ENCODE assay signal across 11 mouse cellular contexts in genomic region chr8:94306989-94307513, GRCm38 (mm10). TPM values are rescaled to one million over a fixed set of nuclear protein-coding genes. Genes with fewer than 3 reads are reported as not detected.
DNase-seq lines count a peak whose midpoint lies in the region; ATAC-seq and TF ChIP-seq lines count a peak whose summit lies in the region.
"Had no signal": no experiment of that assay in that cellular context is flagged by ENCODE, and none has a peak within 500 bp of the region (broad histone marks: within the 10 kb centered on the region; RNA-seq: fewer than 3 reads in every experiment).

No protein-coding gene starts in this region.

- H3K9me3 ChIP-seq in kidney, embryonic 15.5 days (replicated peaks), result no peaks in the 10 kb centered on the region
- H3K9me3 ChIP-seq in liver, postnatal 0 days (ENCODE audit: low read length), result no peaks in the 10 kb centered on the region
- H3K9me3 ChIP-seq: neural tube, embryonic 13.5 days had no signal

- no peak overlapping the region for H3K27ac ChIP-seq in kidney, embryonic 15.5 days
- H3K27ac ChIP-seq in liver, postnatal 0 days (ENCODE audit: low read depth), result peak overlapping the region; percentile 31; the same call in 1 of the 2 replicates
- H3K27ac ChIP-seq in thymus, adult 2 months (ENCODE audit: control insufficient read depth, insufficient read depth, low read length), result no peak overlapping the region
- H3K27ac ChIP-seq: neural tube, embryonic 13.5 days had no signal

- no peak for TF ChIP-seq CTCF in liver, postnatal 0 days (IDR thresholded peaks at IDR 0.05; ENCODE audit: low read depth)
- no peak for TF ChIP-seq CTCF in thymus, adult 2 months (IDR thresholded peaks at IDR 0.05; ENCODE audit: borderline replicate concordance, control insufficient read depth, extremely low read depth, insufficient read depth, low read length, poor library complexity)

- H3K4me2 ChIP-seq in kidney, embryonic 15.5 days, result no peak overlapping the region
- H3K4me2 ChIP-seq in liver, postnatal 0 days (ENCODE audit: low read depth, low read length), result 0 out of 2 replicates have a peak overlapping the region, but pooled peaks have one; percentile 15
- H3K4me2 ChIP-seq: neural tube, embryonic 13.5 days had no signal

- no peak for ATAC-seq in kidney, embryonic 15.5 days (replicated peaks; ENCODE audit: low FRiP score)
- peak; percentile 84 for ATAC-seq in common myeloid progenitor, adult 5-6 weeks (replicated peaks; ENCODE audit: low read depth, poor library complexity, severe bottlenecking)
- peak; percentile 84 for ATAC-seq in liver, postnatal 0 days

- WGBS in kidney, embryonic 15.5 days, result 84% methylated on average over 7 of the region's 7 CpGs
- 48% methylated on average over 7 of the region's 7 CpGs for WGBS in liver, postnatal 0 days (ENCODE audit: insufficient replicate concordance)
- WGBS in thymus, adult 2 months, result 34% methylated on average over 7 of the region's 7 CpGs

- H3K27me3 ChIP-seq in kidney, embryonic 15.5 days, result no peaks in the 10 kb centered on the region
- no peaks in the 10 kb centered on the region for H3K27me3 ChIP-seq in liver, postnatal 0 days (ENCODE audit: insufficient read depth, low read length)
- H3K27me3 ChIP-seq in thymus, adult 2 months (ENCODE audit: control insufficient read depth, insufficient read depth, low read length), result no peaks in the 10 kb centered on the region
- H3K27me3 ChIP-seq: neural tube, embryonic 13.5 days had no signal

- peak; percentile 43 for DNase-seq in kidney, postnatal 14 days
- peak; percentile 65 for DNase-seq in liver, postnatal 0 days
- peak; percentile 40 to 55 for DNase-seq in spleen, postnatal 36 days (ENCODE audit: low spot score in 2 of 2)
- no peak for DNase-seq in Muller cell, postnatal 12 days (ENCODE audit: inconsistent ontology term)
- no peak for DNase-seq in gastrocnemius, postnatal 25 days
- DNase-seq in thymus, adult 2 months, result no peak
- DNase-seq: embryo, embryonic 11 days; kidney, adult 9 months had no signal

- TF ChIP-seq EP300 in liver, postnatal 0 days (IDR thresholded peaks at IDR 0.05; ENCODE audit: low read depth), result peak; percentile 68; the same call in 1 of the 2 replicates

- H3K36me3 ChIP-seq in kidney, embryonic 15.5 days, result peaks cover 91% of the 10 kb centered on the region
- peaks cover 43% of the 10 kb centered on the region for H3K36me3 ChIP-seq in liver, postnatal 0 days (replicated peaks; ENCODE audit: insufficient read depth, low read length)
- H3K36me3 ChIP-seq in thymus, adult 2 months (ENCODE audit: control insufficient read depth, insufficient read depth, low read length), result peaks cover 11% of the 10 kb centered on the region

- no peak for TF ChIP-seq POLR2A in thymus, adult 2 months (IDR thresholded peaks at IDR 0.05; ENCODE audit: control insufficient read depth, extremely low read depth, insufficient read depth, low read length, poor library complexity)

- no peak overlapping the region for H3K9ac ChIP-seq in kidney, embryonic 15.5 days
- H3K9ac ChIP-seq in liver, postnatal 0 days (replicated peaks), result no peak overlapping the region
- H3K9ac ChIP-seq: neural tube, embryonic 13.5 days had no signal

- no peaks in the 10 kb centered on the region for H3K4me1 ChIP-seq in kidney, embryonic 15.5 days
- H3K4me1 ChIP-seq in liver, postnatal 0 days (ENCODE audit: insufficient read depth), result peaks cover 2% of the 10 kb centered on the region
- peaks cover 4% of the 10 kb centered on the region for H3K4me1 ChIP-seq in thymus, adult 2 months (replicated peaks; ENCODE audit: control insufficient read depth, insufficient read depth, low read length)
- H3K4me1 ChIP-seq: neural tube, embryonic 13.5 days had no signal

- H3K4me3 ChIP-seq in kidney, embryonic 15.5 days (replicated peaks), result no peak overlapping the region
- no peak overlapping the region for H3K4me3 ChIP-seq in liver, postnatal 0 days (ENCODE audit: low read depth, low read length)
- no peak overlapping the region for H3K4me3 ChIP-seq in thymus, adult 2 months (ENCODE audit: control insufficient read depth, insufficient read depth, low read length)
- H3K4me3 ChIP-seq: neural tube, embryonic 13.5 days had no signal

RNA-seq across cellular contexts. Expression of gene Slc12a3, which starts 21.9 kb away (rescaled TPM):
- polyA plus RNA-seq in kidney, embryonic 15.5 days (2015; fragmentation: Nextera tagmentation; extraction: Ambion mirVana), result 6.1 and 6.4 TPM in 2 replicates
- total RNA-seq in common myeloid progenitor, adult 5-6 weeks (2017), result 0.49 TPM in 1 of 2 replicates, not detected in the other
- polyA plus RNA-seq in liver, postnatal 0 days (2015; fragmentation: Nextera tagmentation; extraction: Ambion mirVana), result 0.99 and 1.4 TPM in 2 replicates
- total RNA-seq in gastrocnemius, postnatal 25 days (2021), result not detected
- 1.3 TPM in 2 replicates for polyA plus RNA-seq in thymus, adult 2 months (2012; rRNA removed)

Comparison
In these comparisons a context has a peak if more than half of its experiments do, and no peak if none do; other contexts are left out.
1. DNase-seq: peak in kidney, postnatal 14 days (single experiment), liver, postnatal 0 days (single experiment) and spleen, postnatal 36 days (2 of 2); none in Muller cell, postnatal 12 days (single experiment), gastrocnemius, postnatal 25 days (single experiment) and thymus, adult 2 months (single experiment).